Mouse (Mus musculus): Measurements from ENCODE around the gene Slc9a8.

GRCm38 (mm10) chr2:167467214-167467613 is 45.7 kb downstream of the Slc9a8 start:
- no peak for TF ChIP-seq GATA1 (IDR thresholded peaks at IDR 0.05; ENCODE audit: borderline replicate concordance, low read length)
- no peak for TF ChIP-seq FLI1 (IDR thresholded peaks at IDR 0.05; ENCODE audit: low read length)

Measured in megakaryocyte, embryonic 14.5 days (primary cell).